Comparison of ENCODE assay signal across 15 mouse cellular contexts in genomic region chr9:64925771-64926170, GRCm38 (mm10). TPM values are rescaled to one million over a fixed set of nuclear protein-coding genes. Genes with fewer than 3 reads are reported as not detected.
DNase-seq lines count a peak whose midpoint lies in the region; ATAC-seq lines count a peak whose summit lies in the region.
"Had no signal": no experiment of that assay in that cellular context is flagged by ENCODE, and none has a peak within 500 bp of the region (broad histone marks: within the 10 kb centered on the region; RNA-seq: fewer than 3 reads in every experiment).

No protein-coding gene starts in this region.

- 74% methylated on average over 5 of the region's 5 CpGs for WGBS in embryonic facial prominence, embryonic 13.5 days
- 70% methylated on average over 5 of the region's 5 CpGs for WGBS in embryonic facial prominence, embryonic 10.5 days

- H3K27ac ChIP-seq in embryonic facial prominence, embryonic 13.5 days = 0 out of 2 replicates have a peak overlapping the region, but pooled peaks have one; percentile 28
- H3K27ac ChIP-seq in embryonic facial prominence, embryonic 10.5 days (replicated peaks) = no peak overlapping the region
- H3K27ac ChIP-seq: hindbrain, embryonic 12.5 days; liver, embryonic 15.5 days had no signal

- H3K4me2 ChIP-seq in embryonic facial prominence, embryonic 13.5 days = no peak overlapping the region
- H3K4me2 ChIP-seq: hindbrain, embryonic 12.5 days; liver, embryonic 15.5 days had no signal

- no peaks in the 10 kb centered on the region for H3K27me3 ChIP-seq in embryonic facial prominence, embryonic 13.5 days
- H3K27me3 ChIP-seq in embryonic facial prominence, embryonic 10.5 days (replicated peaks; ENCODE audit: low read depth, poor library complexity, severe bottlenecking) = no peaks in the 10 kb centered on the region
- H3K27me3 ChIP-seq: hindbrain, embryonic 12.5 days; liver, embryonic 15.5 days had no signal

- peaks cover 10% of the 10 kb centered on the region for H3K4me1 ChIP-seq in embryonic facial prominence, embryonic 13.5 days
- H3K4me1 ChIP-seq in embryonic facial prominence, embryonic 10.5 days = peaks cover 5% of the 10 kb centered on the region; the same call in 1 of the 2 replicates
- H3K4me1 ChIP-seq: hindbrain, embryonic 12.5 days had no signal

- DNase-seq in embryonic facial prominence, embryonic 10.5 days (ENCODE audit: low spot score) = no peak
- peak; percentile 57 for DNase-seq in layer of hippocampus, adult 9-11 months
- no peak for DNase-seq in layer of hippocampus, adult 9-10 months (ENCODE audit: low spot score)
- DNase-seq in c-Kit-positive CD71-negative TER-119-negative erythroid progenitor cells, embryonic 14.5 days (ENCODE audit: low read depth) = peak; percentile 32
- DNase-seq in frontal cortex, postnatal 14 days (ENCODE audit: low spot score in 2 of 2) = no peak
- DNase-seq in frontal cortex, postnatal 25 days (ENCODE audit: low spot score in 2 of 2) = no peak
- DNase-seq: kidney, adult 11 months; kidney, postnatal 36 days had no signal

- no peak for ATAC-seq in embryonic facial prominence, embryonic 13.5 days (ENCODE audit: insufficient number of reproducible peaks, insufficient read depth, low FRiP score, low TSS enrichment, low read depth)
- peak; percentile 88 for ATAC-seq in megakaryocyte progenitor cell, adult 5-6 weeks (replicated peaks; ENCODE audit: poor library complexity)

- no peak overlapping the region for H3K9ac ChIP-seq in embryonic facial prominence, embryonic 13.5 days
- H3K9ac ChIP-seq: hindbrain, embryonic 12.5 days; liver, embryonic 15.5 days had no signal

- H3K36me3 ChIP-seq in embryonic facial prominence, embryonic 13.5 days = no peaks in the 10 kb centered on the region
- no peaks in the 10 kb centered on the region for H3K36me3 ChIP-seq in embryonic facial prominence, embryonic 10.5 days (replicated peaks)
- H3K36me3 ChIP-seq: hindbrain, embryonic 12.5 days had no signal

- H3K4me3 ChIP-seq in embryonic facial prominence, embryonic 13.5 days = no peak overlapping the region
- H3K4me3 ChIP-seq in embryonic facial prominence, embryonic 10.5 days = no peak overlapping the region
- H3K4me3 ChIP-seq: hindbrain, embryonic 12.5 days; liver, embryonic 15.5 days; myocyte had no signal

- H3K9me3 ChIP-seq in embryonic facial prominence, embryonic 13.5 days = no peaks in the 10 kb centered on the region
- no peaks in the 10 kb centered on the region for H3K9me3 ChIP-seq in embryonic facial prominence, embryonic 10.5 days
- H3K9me3 ChIP-seq: hindbrain, embryonic 12.5 days; liver, embryonic 15.5 days had no signal

RNA-seq across cellular contexts. Expression of gene Slc24a1, which starts 25.6 kb away (rescaled TPM):
- polyA plus RNA-seq in embryonic facial prominence, embryonic 13.5 days (2015; fragmentation: Nextera tagmentation; extraction: Ambion mirVana) = not detected in 2 replicates
- polyA plus RNA-seq in embryonic facial prominence, embryonic 10.5 days (2016; fragmentation: Nextera tagmentation; extraction: Ambion mirVana) = 0.02 and 0.04 TPM in 2 replicates
- total RNA-seq in megakaryocyte progenitor cell, adult 5-6 weeks (2015) = not detected in 2 replicates
- not detected in 2 replicates for total RNA-seq in megakaryocyte progenitor cell, adult 5-6 weeks (2017)
- polyA plus RNA-seq: embryonic facial prominence, embryonic 11.5 days; small intestine, adult 2 months had no signal

RNA-seq across cellular contexts. Expression of gene Ints14, which starts 34.9 kb away (rescaled TPM):
- 51.6 and 58.3 TPM in 2 replicates for polyA plus RNA-seq in embryonic facial prominence, embryonic 13.5 days (2015; fragmentation: Nextera tagmentation; extraction: Ambion mirVana)
- polyA plus RNA-seq in embryonic facial prominence, embryonic 10.5 days (2016; fragmentation: Nextera tagmentation; extraction: Ambion mirVana) = 67.3 and 71.4 TPM in 2 replicates
- total RNA-seq in megakaryocyte progenitor cell, adult 5-6 weeks (2015) = 32.2 and 32.9 TPM in 2 replicates
- total RNA-seq in megakaryocyte progenitor cell, adult 5-6 weeks (2017) = 31.1 and 33.9 TPM in 2 replicates

Comparison
In these comparisons a context has a peak if more than half of its experiments do, and no peak if none do; other contexts are left out.
1. DNase-seq: peak in layer of hippocampus, adult 9-11 months (single experiment) and c-Kit-positive CD71-negative TER-119-negative erythroid progenitor cells, embryonic 14.5 days (single experiment); none in embryonic facial prominence, embryonic 10.5 days (single experiment), layer of hippocampus, adult 9-10 months (single experiment), frontal cortex, postnatal 14 days (0 of 2) and frontal cortex, postnatal 25 days (0 of 2).